Mouse (Mus musculus) adrenal gland, adult 2 months (tissue): Measurements from ENCODE around the gene Atp5g3. TPM values are rescaled to one million over a fixed set of nuclear protein-coding genes. Genes with fewer than 3 reads are reported as not detected.
"Not testable (repeated sequence)": the region's sequence is repeated elsewhere in the genome, so short reads cannot be mapped to it uniquely, and the experiment has no call there.

Experiments used
- DNase-seq: peaks from one replicate; pipeline ENCODE4 v3.0.0; 2021
- long read RNA-seq: library from polyadenylated mRNA; stranded (forward); transcript quantifications from one replicate; pipeline ENCODE4 v2.0.0, GENCODE M21; 2021
- polyA plus RNA-seq: library from polyadenylated mRNA; depleted of rRNA; stranded (reverse); fragments of >200 nt; gene quantifications from 2 replicates; pipeline ENCODE4 v1.2.3, GENCODE M21; 2012; rRNA removed
- total RNA-seq, 2 experiments: library from RNA; stranded (reverse); gene quantifications; 2 replicates each; pipeline ENCODE4 v1.2.3; 2021

The Atp5g3 gene
- total RNA-seq (100 to 1,000 TPM; 595 to 604 TPM), polyA plus RNA-seq (410 and 524 TPM in 2 replicates)
- long read RNA-seq, transcript Atp5g3-201 (5 exons, 714 nt): major isoform, 182 of 294 reads
- long read RNA-seq, transcript Atp5g3-202 (5 exons, 723 nt): minor isoform, 62 of 294 reads
- long read RNA-seq, partial matches to known transcripts: 36 of 294 reads
- long read RNA-seq, other reads (novel, unspliced or antisense): 12 of 294 reads

DNA sequence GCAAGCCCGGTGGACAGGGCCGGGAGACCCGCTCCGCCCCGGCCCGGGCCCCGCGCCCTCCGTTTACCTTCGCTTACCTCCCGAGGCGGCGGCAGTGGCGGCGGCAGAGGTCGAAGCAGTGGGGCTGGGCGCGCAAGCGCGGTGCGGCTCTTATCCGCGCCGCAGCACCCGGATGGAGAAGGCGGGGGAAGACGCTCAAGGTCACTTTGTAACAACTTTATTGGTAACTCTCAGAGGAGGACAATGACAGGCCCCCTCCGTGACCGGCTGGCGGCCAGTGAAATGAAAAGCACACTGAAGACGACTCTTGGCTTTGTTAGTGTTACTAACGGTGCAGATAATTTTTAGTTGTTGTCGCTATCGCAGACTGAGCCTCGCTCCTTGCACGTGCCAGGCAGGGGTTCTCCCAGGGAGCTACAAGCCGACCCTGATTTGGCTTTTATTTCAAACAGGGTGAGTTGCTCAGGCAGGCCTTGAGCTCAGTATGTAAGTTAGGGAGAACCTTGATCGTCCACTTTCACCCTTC is at the start of gene Atp5g3:
Gene Atp5g3 (minus strand): TSS at position 152 of the 526 bp plus-strand sequence.
- peak; percentile 95 for DNase-seq

DNA sequence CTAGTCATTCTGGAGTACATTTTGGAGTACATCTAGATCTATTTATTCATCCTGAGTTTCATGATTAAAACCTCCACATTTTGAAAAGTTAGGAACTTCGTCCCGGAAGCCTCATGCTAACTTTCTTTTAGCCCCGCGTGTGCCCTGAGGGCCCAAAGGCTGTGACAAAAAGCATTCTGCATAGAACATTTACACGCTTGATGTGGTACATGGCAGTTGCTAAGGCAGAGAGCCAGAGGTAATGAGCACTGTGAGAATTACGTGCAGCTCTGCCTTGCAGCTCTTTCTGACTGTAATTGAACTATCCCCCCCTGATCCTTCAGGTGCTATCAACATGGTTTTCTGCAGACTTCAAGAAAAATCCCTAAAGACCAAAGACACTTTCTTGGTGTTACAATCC is 47.2 kb upstream of the Atp5g3 start:
- DNase-seq: no peak

DNA sequence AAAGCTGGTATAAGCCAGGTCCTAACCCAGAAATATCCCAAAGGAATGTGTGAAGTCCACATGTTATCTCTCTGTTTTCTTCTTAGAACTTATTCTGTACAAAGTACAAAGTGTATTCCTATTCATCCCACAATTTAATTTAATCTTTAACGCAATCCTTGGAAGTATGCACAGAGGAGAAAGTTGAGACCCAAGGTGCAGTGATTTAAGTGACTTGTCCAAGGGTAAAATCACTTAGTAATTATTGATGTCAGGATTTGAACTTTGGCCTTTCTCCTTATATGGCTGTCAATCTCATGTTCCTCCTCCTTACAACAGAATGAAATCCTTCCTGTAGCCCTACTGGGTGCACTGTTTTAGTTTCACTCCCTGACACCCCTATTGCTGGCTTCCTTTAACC is 42.5 kb upstream of the Atp5g3 start:
- no peak for DNase-seq

DNA sequence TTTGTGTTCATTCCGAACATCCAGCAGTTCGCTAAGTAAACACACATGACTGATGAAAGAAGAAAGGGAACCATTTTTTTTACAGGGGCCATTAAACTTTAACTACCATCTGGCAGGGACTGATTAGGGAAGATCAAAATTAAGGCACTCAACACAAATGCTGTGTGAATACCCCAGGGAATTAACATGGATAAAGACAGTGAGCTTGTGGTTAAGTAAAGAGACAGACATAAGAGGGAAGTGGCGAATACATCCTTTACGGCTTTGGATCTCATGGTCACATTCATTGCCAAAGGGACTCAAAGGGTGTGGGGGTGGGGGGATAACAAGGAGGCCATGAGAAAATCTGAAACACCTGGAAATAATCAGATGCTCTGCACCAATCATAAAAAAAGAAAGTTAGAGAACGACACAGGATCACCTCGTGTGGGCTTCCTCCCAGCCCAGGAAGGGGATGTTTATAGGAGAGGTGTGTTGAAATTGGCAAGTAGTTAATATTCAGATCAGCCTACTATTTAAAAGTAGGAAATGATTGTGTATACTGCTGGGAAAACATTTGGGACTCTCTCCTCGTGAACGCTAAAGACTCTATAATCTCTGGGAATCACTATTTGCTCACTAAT is 41.6 kb upstream of the Atp5g3 start:
- DNase-seq: no peak

DNA sequence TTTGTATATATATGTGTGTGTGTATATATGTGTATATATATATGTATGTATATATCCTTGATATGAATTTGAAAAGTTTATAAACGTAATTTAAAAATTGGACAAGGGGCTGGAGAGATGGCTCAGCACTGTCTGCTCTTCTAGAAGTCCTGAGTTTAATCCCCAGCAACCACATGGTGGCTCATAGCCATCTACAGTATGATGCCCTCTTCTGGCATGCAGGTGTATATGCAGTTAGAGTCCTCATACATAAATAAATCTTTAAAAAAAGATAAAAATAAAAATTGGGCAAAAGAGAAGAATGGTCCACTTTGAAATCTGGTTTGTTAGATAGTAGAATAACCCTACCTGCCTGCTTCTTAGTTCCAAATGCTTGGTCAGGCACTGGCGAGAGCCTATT is 36.2 kb upstream of the Atp5g3 start:
- DNase-seq: no peak

DNA sequence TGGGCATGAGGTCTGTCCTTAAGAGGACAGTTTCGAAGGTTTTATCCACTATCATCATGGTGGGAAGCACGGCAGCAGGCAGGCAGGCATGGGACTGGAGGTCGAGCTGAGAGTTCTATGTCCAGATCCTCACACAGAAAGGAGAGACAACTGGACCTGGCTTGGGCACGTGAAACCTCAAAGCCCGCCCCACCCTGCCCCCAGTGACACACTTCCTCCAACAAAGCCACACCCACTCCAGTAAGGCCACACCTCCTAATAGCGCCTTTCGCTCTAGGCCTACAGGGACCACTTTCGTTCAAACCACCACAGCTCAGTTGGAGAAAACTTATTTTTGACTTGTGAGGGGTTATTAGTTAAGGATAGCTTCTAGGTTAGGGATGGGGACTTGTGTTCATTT is 32.6 kb upstream of the Atp5g3 start:
- DNase-seq: no peak

DNA sequence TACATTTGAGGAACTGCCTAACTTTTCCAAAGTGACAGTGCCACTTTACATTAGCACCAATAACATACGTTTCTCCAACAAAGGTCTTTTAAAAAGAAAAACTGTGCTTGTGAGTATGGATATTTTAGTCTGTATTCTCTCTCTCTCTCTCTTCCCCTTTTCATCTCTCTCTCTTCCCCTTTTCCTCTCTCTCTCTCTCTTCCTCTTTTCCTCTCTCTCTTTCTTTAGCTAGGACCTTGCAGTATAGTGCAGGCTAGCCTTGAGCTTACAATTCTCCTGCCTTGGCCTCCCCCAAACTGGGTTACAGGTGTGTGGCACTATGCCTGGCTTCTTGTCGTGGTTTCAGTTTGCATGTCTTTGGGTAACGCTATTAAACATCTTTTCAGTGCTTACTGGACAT is 31.7 kb upstream of the Atp5g3 start:
- DNase-seq: no peak

DNA sequence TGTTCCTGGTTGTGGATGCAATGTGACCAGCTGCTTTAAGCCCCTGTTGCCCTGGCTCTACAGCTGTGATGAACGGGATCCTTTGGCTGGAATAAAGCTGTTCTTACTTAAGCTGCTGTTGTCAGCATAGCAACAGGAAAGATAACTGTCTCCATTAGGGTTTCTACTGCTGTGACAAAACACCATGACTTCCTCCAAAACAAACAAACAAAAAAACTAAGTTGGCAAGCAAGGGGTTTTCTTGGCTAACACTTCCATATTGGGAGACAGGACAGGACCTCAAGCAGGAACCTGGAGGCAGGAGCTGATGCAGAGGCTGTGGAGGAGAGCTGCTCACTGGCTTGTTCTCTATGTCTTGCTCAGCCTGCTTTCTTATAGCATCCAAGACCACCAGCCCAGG is 30.2 kb upstream of the Atp5g3 start:
- DNase-seq: no peak

DNA sequence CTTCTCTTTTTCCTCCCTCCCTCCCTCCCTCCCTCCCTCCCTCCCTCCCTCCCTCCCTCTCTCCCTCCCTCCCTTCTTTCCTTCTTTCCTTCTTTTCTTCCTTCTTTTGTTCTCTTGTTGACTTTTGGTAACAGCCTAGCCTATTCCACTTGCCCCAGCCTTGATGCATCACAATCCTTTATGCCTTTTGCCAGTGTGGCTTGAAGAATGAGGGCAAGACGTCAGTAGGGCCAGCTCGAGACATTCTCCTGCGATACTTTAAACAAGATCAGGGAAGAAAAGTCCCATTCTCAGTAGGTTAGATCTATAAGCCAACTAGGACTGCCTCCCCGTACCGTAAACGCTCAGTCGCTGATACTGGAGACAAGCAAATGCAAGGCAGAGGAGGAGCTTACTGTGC is 29.3 kb upstream of the Atp5g3 start:
- no peak for DNase-seq

DNA sequence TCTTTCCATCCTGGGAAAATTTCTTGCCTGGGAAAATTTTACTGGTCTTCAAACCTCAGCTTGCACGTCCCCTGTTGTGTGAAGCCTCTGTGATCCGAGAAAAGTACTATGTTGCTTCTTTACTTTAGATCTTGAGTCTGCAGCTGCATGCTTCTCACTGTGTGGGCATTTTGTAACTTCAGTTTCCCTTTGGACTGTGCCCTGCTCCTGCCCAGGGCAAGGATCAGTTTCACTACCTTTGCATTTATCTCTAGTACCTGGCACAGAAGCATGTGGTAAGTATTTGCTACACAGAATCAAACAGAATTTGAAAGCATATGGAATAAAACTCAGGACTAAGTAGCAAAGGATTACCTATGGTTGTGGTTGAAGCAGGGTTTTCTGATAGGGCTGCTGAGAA is 27.8 kb upstream of the Atp5g3 start:
- DNase-seq: no peak

DNA sequence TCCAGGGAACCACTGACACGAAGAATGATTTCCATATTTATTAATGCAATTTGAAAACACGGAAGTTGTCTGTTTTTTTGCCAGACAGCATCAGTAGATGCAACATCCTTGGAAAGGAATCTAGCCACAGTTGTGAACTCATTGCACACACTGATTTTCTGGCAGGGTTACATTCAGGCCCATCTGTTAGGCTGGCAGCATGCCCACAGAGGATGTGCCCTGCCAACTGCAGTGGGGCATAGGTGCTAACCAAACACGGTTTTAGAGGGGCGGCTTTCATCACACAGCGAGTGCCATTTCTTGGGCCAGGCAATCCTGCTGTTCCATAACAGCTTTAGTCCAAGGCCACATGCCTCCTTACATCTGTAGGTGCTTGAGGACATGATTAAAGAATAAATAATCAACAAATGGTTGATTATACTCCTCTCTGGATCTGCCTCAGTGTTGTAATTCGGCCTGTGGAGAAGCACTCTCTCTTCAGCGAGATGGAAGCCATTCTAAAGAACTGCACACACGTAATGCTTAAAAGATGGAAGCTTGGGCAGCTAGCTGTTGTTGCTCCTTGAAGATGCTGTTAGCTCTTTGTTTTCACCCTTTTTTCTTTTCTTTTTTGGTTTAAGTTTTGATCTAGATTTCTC is 21.7 kb upstream of the Atp5g3 start:
- no peak for DNase-seq

DNA sequence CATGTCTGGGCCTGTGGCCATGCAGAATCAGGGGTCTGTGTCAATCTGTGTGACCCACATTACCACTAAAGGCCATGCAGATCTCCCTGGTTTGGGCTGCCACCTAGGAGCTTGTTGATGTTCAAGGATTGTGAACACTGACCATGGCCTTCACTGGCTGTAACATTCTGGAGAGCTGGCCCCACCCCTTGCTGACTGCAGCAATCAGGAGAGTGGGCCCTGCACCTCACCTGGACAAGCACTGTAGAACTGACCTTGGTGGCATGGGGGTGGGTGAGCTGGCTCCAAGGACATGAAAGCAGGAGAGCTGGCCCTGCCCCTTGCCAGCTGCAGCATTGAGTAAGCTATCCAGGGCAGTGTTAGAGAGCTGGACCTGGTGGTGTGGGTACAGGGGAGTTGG is 16.6 kb upstream of the Atp5g3 start:
- DNase-seq: peak; percentile 52

DNA sequence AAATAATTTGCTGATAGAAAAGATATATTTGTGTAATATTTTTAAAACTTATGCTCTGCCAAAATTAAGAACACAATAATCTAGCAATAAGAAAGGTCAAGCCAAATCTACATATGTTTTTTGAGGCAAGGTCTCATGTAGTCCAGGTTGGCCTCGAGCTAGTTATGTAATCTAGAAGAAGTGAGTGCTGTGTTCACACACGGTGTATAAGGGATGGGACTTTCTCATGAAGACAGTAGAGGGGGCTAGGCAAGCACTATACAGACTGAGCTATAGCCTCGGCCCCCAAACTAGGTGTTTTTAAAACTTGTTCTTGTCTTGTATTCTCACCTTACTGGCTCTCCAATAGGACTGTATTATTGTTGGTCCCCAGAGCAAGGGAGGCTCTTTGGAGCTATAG is 14.4 kb upstream of the Atp5g3 start:
- no peak for DNase-seq

DNA sequence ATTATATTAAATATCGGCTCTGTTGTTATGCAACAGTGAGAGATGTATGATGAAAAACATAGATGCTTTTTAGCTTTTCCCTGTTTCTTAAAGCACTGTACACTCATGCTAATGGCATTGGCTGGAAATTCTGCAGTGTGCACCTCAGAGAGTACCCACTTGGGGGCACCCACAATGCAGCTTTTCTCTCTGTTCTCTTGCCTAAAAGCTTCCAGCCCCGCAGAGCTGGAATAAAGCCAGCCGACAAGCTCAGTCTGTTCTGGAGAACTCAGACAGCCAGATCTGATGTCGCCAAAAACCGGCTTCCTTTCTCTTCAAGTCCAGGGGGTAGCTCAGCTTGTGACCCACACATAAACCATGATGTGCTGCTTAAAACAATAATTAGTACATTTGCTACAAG is 14.0 kb upstream of the Atp5g3 start:
- peak; percentile 81 for DNase-seq

DNA sequence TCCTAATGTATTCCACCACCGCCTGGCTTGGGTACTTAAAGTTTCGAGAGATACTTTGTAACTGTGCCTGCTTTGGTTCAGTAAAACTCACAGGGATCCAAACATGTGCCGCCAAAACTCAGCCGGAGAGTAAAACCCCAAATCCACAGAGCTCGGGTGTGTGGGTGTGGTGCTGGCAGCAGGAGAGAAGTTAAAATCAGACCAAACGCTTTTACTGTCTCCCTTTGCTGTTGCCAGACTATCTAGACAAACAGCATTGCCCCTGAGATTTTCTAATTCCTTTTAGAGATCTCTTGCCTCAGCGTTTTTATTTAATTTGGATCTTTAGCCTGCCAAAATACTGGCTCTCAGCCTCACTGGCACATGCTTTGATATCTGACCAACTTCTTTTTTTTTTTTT is 8.5 kb upstream of the Atp5g3 start:
- no peak for DNase-seq

DNA sequence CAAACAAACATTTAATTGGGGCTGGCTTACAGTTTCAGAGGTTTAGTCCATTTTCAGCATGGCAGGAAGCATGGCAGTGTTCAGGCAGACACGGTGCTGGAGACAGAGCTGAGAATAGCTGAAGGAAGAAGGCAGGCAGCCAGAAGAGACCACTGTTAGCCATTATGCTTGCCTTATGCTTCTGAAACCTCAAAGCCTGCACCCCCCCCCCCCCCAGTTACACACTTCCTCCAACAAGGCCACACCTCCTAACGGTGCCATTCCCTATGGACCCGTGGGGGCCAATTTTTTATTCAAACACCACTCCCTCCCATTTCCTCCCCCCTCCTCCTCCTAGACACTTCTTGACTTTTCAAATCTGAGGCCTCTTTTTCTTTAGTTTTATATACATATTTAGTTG is 1.1 kb upstream of the Atp5g3 start:
- DNase-seq: no peak

DNA sequence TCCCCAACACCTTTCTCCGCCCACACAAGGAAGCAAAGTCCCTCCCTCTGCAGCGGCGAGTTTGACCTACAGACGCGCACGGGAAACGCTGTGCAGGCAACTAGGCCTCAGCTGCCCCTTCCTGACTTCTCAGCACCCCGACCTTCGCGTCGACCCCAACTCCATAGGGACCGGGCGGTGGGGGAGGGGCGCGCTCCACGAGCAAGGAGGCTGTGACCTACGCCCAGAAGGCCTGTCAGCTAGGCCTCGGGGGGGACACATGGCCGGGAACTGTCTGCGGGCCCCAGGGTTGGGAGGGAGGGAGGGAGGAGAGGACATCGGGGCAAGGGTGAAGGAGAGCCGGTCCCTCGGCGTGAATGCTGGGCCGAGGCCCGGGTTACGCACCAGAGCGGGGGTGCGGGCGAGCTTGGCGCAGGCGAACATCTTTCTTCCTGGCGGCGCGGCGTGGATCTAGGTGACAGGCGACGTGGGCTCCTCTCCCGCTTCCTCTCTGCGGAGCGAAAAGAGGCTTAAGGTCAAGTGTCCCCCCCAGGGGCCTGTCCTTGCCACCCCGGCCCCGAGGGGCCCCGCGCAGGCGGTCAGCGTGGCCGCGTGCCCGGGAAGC is 453 bp downstream of the Atp5g3 start:
- peak; percentile 79 for DNase-seq

DNA sequence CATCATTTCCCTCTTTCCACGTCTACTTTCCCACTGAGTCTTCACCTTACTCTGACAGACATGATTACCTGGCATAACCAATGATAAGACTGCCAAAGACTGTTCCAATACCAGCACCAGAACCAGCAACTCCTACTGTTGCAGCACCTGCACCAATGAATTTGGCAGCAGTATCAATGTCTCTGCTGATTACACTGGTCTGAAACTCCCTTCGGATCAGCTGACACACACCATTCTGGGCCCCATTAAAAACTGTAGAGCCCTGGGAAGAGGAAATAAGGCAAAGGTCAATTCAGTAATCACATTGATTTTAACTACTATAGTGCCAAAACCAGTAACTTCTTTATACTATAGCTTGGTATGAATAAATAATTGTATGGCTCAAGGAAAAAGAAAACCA is 2.0 kb downstream of the Atp5g3 start:
- DNase-seq: no peak

DNA sequence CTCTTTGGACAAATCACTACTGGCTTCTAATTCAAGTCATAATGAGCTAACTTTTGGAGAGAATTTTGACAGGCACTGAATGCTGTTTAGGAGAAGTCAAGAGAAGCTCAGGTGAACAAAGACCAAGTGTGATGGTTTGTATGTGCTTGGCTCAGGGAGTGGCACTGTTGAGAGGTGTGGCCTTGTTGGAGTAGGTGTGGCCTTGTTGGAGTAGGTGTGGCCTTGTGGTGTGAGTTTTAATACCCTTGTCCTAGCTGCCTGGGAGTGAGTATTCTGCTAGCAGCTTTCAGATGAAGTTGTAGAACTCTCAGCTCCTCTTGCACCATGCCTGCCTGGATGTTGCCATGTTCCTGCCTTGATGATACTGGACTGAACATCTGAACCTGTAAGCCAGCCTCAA is 6.4 kb downstream of the Atp5g3 start:
- not testable (repeated sequence) for DNase-seq

DNA sequence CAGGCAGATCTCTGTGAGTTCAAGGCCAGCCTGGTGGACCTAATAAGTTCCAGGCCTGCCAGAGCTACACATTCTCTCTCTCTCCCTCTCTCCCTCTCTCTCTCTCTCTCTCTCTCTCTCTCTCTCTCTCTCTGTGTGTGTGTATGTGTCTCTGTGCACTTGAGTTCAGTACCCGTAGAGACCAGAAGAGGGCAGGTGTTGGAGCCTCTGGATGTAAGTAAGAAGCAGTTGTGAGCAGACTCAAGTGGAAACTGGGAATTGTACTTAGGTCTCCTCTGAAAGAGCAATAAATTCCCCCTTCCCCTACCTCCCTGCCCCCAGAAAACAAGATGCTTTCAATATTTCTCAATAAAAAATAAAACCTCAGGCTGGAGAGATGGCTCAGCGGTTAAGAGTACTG is 7.6 kb downstream of the Atp5g3 start:
- DNase-seq: no peak

DNA sequence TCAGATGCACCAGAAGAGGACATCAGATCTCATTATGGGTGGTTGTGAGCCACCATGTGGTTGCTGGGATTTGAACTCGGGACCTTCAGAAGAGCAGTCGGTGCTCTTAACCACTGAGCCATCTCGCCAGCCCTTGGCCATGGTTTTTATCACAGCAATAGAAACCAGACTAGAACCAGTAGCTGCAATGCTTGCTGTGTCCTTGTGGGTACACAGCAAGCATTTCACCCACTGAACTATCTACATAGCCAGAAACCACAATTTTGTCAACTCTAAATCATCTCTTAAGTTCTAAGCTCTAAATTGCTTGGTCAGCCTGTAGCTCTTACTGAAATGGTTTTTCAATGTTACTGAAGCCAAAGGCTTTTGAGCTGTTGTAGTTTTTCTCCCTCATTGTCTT is 8.8 kb downstream of the Atp5g3 start:
- DNase-seq: peak; percentile 35

DNA sequence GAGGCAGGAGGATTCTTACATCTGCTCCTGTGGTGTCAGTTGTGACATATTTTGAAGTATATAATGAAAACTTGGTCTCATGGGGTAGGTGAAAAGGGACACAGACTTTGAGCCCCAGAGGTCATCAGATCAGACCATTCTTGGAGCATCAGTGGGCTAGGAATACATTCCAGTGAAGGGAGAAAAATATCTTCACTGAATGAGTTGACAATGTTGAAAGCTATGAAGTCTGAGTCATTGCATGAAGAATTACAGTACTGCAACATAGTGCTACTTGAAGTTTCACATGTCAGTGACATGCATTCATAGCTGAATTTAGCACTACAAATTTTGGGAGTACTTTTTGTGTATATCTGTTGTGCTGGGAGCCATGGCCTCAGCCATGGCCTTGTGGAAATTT is 10.0 kb downstream of the Atp5g3 start:
- no peak for DNase-seq

DNA sequence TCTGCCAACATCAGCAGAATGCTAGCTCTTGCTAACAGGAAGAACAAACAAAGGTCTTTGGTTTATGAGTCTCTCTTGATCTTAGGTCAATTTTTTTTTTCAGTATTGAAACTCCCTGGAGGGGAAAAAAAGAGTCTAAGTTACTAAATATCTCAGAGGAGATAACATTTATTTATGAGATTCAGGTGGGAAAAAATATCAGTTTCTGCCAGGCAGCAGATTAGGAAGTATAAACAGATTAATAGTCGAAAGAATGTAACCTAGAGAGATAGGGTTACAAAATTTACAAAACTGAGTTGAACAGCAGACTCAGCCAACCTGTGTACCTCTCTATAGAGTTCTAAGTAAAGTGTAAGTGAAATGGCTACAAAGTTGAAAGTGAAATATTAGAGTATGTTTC is 10.8 kb downstream of the Atp5g3 start:
- no peak for DNase-seq
